Mouse (Mus musculus): Measurements from ENCODE around the gene Timp1.

- no peak for TF ChIP-seq CTCF (IDR thresholded peaks at IDR 0.05; ENCODE audit: low read depth)
- TF ChIP-seq EP300 (IDR thresholded peaks at IDR 0.05; ENCODE audit: low read depth) = no peak
Observed at GRCm38 (mm10) chrX:20923506-20923905, 53.5 kb downstream of the Timp1 start.

Data from liver, embryonic 14.5 days (tissue).